Mouse (Mus musculus) urinary bladder, postnatal 4 days (tissue): ENCODE data around the gene Arhgap25.

Experiments used
- DNase-seq, 2 experiments: peaks; one replicate each; pipeline ENCODE4 v3.0.0; 2021 to 2022; ENCODE audit warnings: low spot score in 2 of 2

Arhgap25 gene

DNA sequence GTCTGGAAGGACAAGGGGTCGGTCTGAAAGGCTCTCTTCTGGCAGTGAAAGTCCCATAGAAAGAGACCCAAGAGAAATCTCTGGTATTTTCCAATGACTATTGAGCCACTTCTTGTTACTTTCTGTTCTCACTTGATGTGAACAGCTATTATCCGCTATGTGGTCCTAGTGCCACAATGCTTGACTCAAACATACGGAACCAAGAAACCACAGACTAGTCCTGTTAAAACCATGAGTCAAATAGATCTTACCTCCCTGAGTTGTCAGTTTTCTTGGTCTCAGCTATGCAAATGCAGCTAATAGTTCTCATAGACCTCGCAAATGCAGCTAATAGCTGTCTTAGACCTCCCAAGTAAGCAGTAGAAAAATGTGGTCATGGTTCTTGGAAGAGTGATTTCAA lies 85.8 kb downstream of the Arhgap25 start:
- DNase-seq, result no peak

- DNase-seq, result no peak
These were observed 87.8 kb downstream of the Arhgap25 start for GRCm38 (mm10) chr6:87445222-87445621.

DNA sequence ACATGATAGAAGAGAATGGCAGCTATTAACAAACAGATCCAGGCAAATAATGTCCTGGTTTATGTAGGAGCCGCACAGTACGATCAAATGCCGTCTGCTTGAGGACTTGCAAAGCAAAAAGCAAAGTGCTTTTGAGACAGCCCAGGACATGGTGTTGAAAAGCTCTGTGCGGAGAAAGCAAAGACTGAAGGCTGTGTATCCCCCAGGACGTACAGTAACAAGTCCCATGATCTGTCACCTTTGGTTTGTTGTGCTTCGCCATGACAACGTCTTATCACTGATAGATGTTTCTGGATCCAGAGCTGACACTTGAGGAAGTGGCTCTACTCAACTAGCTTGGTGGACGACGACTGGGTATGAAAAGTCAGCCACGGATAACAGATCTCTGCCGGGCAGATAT lies 89.8 kb downstream of the Arhgap25 start:
- no peak for DNase-seq

DNA sequence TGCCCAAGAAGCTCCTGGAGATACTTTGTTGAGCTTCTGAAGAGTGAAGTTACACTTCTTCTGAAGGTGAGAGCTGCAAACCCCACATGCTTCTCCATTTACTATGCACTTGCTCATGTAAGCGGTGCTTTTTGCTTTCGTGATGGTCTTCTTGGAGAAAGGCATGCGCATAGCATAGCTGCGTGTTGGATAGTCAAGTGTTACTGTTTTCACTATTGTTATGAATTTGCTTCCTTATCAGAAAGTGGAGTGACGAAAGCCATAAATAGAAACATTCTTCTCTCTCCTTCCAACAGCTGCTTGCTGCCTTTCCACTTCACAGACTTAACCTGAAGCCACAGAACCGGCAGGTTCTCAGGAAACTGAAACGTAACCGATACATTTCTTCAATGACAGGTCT lies 96.3 kb downstream of the Arhgap25 start:
- DNase-seq, result no peak

DNA sequence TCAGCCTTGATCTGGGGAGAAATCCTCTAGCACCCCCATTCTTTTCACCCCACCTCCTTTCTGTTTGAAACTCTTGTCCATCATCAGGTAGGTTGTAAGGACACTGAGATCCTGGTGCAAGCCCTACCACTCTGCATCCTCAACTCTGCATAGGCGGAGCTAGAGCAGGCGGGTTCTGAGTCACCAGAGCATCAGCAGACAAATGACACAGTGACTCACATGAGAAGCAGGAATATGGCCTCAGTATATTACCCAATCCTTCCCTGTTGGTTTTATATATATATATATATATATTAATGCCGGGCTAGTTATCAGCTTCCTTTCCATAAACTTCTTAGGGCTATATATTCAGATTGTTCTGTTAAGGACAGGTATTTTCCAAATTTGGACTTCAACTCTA lies 97.3 kb downstream of the Arhgap25 start:
- no peak for DNase-seq

DNA sequence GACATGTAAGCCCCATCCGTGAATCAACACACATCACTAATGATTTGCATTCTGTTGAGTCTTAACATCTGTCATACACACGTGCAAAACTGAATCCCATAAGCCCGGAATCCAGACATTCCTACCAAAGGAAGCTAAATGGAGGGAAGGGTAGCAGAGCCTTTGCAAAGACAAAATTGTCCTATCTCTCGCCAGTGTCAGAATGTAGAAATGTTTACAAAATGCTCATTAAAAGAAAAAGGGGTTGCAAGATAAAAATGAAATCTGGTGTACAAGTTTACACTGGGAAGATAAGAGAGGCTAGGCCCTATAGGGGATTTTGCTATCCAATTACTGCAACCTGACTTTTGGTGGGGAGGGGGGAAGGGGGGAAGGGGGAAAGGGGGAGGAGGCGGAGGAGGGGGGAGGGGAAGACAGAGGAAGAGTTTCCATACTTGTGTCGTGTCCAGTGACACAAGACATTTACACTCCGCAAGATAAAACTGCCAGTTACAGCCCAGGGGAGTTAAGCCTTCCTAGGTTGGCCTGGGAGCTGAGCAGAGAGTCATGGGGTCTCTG lies 104.5 kb downstream of the Arhgap25 start, which contains the start of gene Bmp10:
Bmp10 (plus strand) TSS at position 508 of the 558 bp plus-strand sequence.
- no peak for DNase-seq

DNA sequence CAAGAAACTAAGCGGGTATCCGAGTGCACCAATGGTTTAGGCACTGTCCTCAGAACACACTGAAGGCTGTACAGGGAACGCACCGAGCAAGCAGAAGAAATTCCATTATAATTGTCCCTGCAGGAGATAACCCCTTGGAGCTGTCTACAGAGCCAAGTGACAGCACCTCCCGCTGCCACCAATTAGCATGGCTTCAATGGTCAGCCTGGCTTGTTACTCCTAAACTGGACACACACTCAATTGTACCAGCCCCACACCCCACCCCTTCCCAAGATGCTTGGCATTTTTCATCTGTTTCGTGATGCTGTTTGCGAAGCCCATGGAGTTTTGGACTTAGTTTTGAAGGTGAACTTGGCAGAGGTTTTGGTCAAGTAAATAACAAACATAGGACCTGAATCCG lies 105.4 kb downstream of the Arhgap25 start:
- DNase-seq, result no peak

GRCm38 (mm10) chr6:87426954-87427353 lies 106.1 kb downstream of the Arhgap25 start:
- DNase-seq, result no peak

GRCm38 (mm10) chr6:87424037-87424816 lies 108.8 kb downstream of the Arhgap25 start:
- DNase-seq, result no peak

- no peak for DNase-seq
These were observed 110.8 kb downstream of the Arhgap25 start for GRCm38 (mm10) chr6:87422304-87422703.

DNA sequence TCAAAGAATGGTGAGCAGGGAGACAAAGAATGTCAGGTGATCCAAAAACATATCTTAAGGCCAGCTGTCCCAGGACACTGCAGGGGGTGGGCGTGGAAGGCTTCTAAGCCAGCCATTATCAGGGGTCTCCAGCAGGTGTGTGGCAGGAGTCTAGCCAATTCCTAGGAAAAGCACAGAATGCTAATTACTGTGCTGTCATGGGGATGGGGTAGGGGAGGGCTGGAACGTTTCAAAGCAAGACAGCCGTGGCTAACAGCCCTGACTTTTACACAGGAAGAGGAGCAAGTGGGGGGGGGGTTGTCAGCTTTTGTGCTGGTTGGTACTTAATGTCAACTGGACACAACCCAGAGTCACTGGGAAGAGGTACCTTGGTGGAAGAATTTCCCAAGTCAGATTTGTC lies 121.0 kb downstream of the Arhgap25 start:
- DNase-seq, result no peak
